Mouse (Mus musculus): ENCODE measurements at regions not wholly inside any gene's neighbourhood (a gene's known extent, or its start where the extent isn't known, plus 50 kb on each side); places are given as distances from the start of the nearest gene placed in this dataset.
A peak's percentile ranks its signal among the peaks of the same experiment; 100 is the strongest.

- Histone ChIP-seq H3K36me3 (no peaks in the 10 kb centered on the region), H3K27me3 (no peaks in the 10 kb centered on the region; the same call in 1 of the 2 replicates)
- WGBS = 50% methylated on average over 4 of the region's 4 CpGs
Observed at GRCm38 (mm10) chr5:111789904-111790303, 56.2 kb downstream of the Gm26897 start.

GRCm38 (mm10) chr5:111790527-111790926, 56.8 kb downstream of the Gm26897 start:
- Histone ChIP-seq H3K9ac (no peak overlapping the region), H3K4me3 (no peak overlapping the region), H3K4me1 (peaks cover 21% of the 10 kb centered on the region; the same call in 1 of the 2 replicates), H3K4me2 (replicated peaks) (no peak overlapping the region), H3K36me3 (no peaks in the 10 kb centered on the region), H3K27ac (no peak overlapping the region), H3K27me3 (no peaks in the 10 kb centered on the region; the same call in 1 of the 2 replicates), H3K9me3 (replicated peaks) (no peaks in the 10 kb centered on the region)
- ATAC-seq (ENCODE audit: low FRiP score) = no peak
- WGBS = 79% methylated on average over 9 of the region's 9 CpGs

More at GRCm38 (mm10) chr5:111789904-111790303, 56.2 kb downstream of the Gm26897 start:
- Histone ChIP-seq H3K4me3 (no peak overlapping the region), H3K4me2 (replicated peaks) (no peak overlapping the region), H3K4me1 (peaks cover 21% of the 10 kb centered on the region; the same call in 1 of the 2 replicates), H3K9me3 (replicated peaks) (no peaks in the 10 kb centered on the region), H3K27ac (no peak overlapping the region), H3K9ac (no peak overlapping the region)
- no peak for ATAC-seq (ENCODE audit: low FRiP score)

GRCm38 (mm10) chr5:111791089-111791561, 57.4 kb downstream of the Gm26897 start:
- H3K4me2 ChIP-seq (replicated peaks) = no peak overlapping the region
- 92% methylated on average over 5 of the region's 5 CpGs for WGBS
- peaks cover 21% of the 10 kb centered on the region; the same call in 1 of the 2 replicates for H3K4me1 ChIP-seq
- H3K27ac ChIP-seq = no peak overlapping the region
- H3K4me3 ChIP-seq = no peak overlapping the region
- H3K9me3 ChIP-seq (replicated peaks) = no peaks in the 10 kb centered on the region
- no peak overlapping the region for H3K9ac ChIP-seq
- no peaks in the 10 kb centered on the region; the same call in 1 of the 2 replicates for H3K27me3 ChIP-seq
- no peaks in the 10 kb centered on the region for H3K36me3 ChIP-seq
- ATAC-seq (ENCODE audit: low FRiP score) = no peak

GRCm38 (mm10) chr5:111792746-111793145, 59.0 kb downstream of the Gm26897 start:
- Histone ChIP-seq H3K36me3 (no peaks in the 10 kb centered on the region), H3K4me1 (peaks cover 21% of the 10 kb centered on the region; the same call in 1 of the 2 replicates), H3K4me2 (replicated peaks) (no peak overlapping the region), H3K4me3 (no peak overlapping the region), H3K27ac (no peak overlapping the region), H3K9me3 (replicated peaks) (no peaks in the 10 kb centered on the region), H3K27me3 (no peaks in the 10 kb centered on the region; the same call in 1 of the 2 replicates), H3K9ac (no peak overlapping the region)
- 87% methylated on average over 14 of the region's 14 CpGs for WGBS
- ATAC-seq (ENCODE audit: low FRiP score) = no peak

GRCm38 (mm10) chr5:111793178-111793577, 59.5 kb downstream of the Gm26897 start:
- no peak overlapping the region for H3K4me3 ChIP-seq
- WGBS = 90% methylated on average over 4 of the region's 4 CpGs
- H3K4me1 ChIP-seq = peaks cover 21% of the 10 kb centered on the region; the same call in 1 of the 2 replicates

GRCm38 (mm10) chr5:111796889-111797288, 63.2 kb downstream of the Gm26897 start:
- Histone ChIP-seq H3K27ac (no peak overlapping the region), H3K9me3 (replicated peaks) (no peaks in the 10 kb centered on the region), H3K4me1 (peaks cover 27% of the 10 kb centered on the region), H3K27me3 (no peaks in the 10 kb centered on the region; the same call in 1 of the 2 replicates), H3K4me2 (replicated peaks) (no peak overlapping the region), H3K36me3 (no peaks in the 10 kb centered on the region), H3K9ac (no peak overlapping the region), H3K4me3 (no peak overlapping the region)
- WGBS = 70% methylated on average over 5 of the region's 5 CpGs
- no peak for ATAC-seq (ENCODE audit: low FRiP score)

More at GRCm38 (mm10) chr5:111793178-111793577, 59.5 kb downstream of the Gm26897 start:
- no peak overlapping the region for H3K27ac ChIP-seq
- no peak for ATAC-seq (ENCODE audit: low FRiP score)
- H3K4me2 ChIP-seq (replicated peaks) = no peak overlapping the region
- H3K27me3 ChIP-seq = no peaks in the 10 kb centered on the region; the same call in 1 of the 2 replicates
- no peaks in the 10 kb centered on the region for H3K9me3 ChIP-seq (replicated peaks)
- no peak overlapping the region for H3K9ac ChIP-seq
- no peaks in the 10 kb centered on the region for H3K36me3 ChIP-seq

GRCm38 (mm10) chr5:111799700-111800311, 66.1 kb downstream of the Gm26897 start:
- Histone ChIP-seq H3K4me1 (peaks cover 21% of the 10 kb centered on the region), H3K36me3 (no peaks in the 10 kb centered on the region), H3K27me3 (no peaks in the 10 kb centered on the region), H3K9me3 (replicated peaks) (no peaks in the 10 kb centered on the region), H3K4me3 (no peak overlapping the region), H3K9ac (no peak overlapping the region), H3K4me2 (replicated peaks) (no peak overlapping the region), H3K27ac (peak overlapping the region; percentile 58)
- WGBS = 33% methylated on average over 15 of the region's 15 CpGs
- 0 out of 2 replicates have a peak, but pooled peaks have one; percentile 29 for ATAC-seq (ENCODE audit: low FRiP score)

- no peak for ATAC-seq (ENCODE audit: low FRiP score)
- no peaks in the 10 kb centered on the region for H3K27me3 ChIP-seq
- 82% methylated on average over 11 of the region's 11 CpGs for WGBS
- no peak overlapping the region for H3K9ac ChIP-seq
- peaks cover 25% of the 10 kb centered on the region for H3K4me1 ChIP-seq
- H3K27ac ChIP-seq = peak overlapping the region; percentile 17; the same call in 1 of the 2 replicates
- H3K36me3 ChIP-seq = no peaks in the 10 kb centered on the region
- no peaks in the 10 kb centered on the region for H3K9me3 ChIP-seq (replicated peaks)
- no peak overlapping the region for H3K4me3 ChIP-seq
- no peak overlapping the region for H3K4me2 ChIP-seq (replicated peaks)
Observed at GRCm38 (mm10) chr5:111800511-111800910, 66.8 kb downstream of the Gm26897 start.

GRCm38 (mm10) chr5:111801051-111801450, 67.3 kb downstream of the Gm26897 start:
- Histone ChIP-seq H3K4me2 (replicated peaks) (no peak overlapping the region), H3K36me3 (no peaks in the 10 kb centered on the region), H3K27ac (no peak overlapping the region), H3K9ac (no peak overlapping the region), H3K4me3 (no peak overlapping the region), H3K9me3 (replicated peaks) (no peaks in the 10 kb centered on the region), H3K27me3 (no peaks in the 10 kb centered on the region), H3K4me1 (peaks cover 31% of the 10 kb centered on the region)
- ATAC-seq (ENCODE audit: low FRiP score) = no peak
- WGBS = 70% methylated on average over 2 of the region's 2 CpGs

GRCm38 (mm10) chr5:111804542-111804941, 70.8 kb downstream of the Gm26897 start:
- Histone ChIP-seq H3K4me3 (no peak overlapping the region), H3K36me3 (no peaks in the 10 kb centered on the region), H3K4me1 (peaks cover 30% of the 10 kb centered on the region), H3K4me2 (replicated peaks) (no peak overlapping the region), H3K9ac (no peak overlapping the region), H3K27me3 (no peaks in the 10 kb centered on the region), H3K9me3 (replicated peaks) (no peaks in the 10 kb centered on the region), H3K27ac (no peak overlapping the region)
- 62% methylated on average over 6 of the region's 6 CpGs for WGBS
- no peak for ATAC-seq (ENCODE audit: low FRiP score)

GRCm38 (mm10) chr5:111805150-111805549, 71.4 kb downstream of the Gm26897 start:
- WGBS = 57% methylated on average over 7 of the region's 7 CpGs
- H3K27ac ChIP-seq = no peak overlapping the region

GRCm38 (mm10) chr5:111805761-111806191, 72.1 kb downstream of the Gm26897 start:
- Histone ChIP-seq H3K27ac (no peak overlapping the region), H3K4me1 (peaks cover 26% of the 10 kb centered on the region), H3K36me3 (no peaks in the 10 kb centered on the region), H3K9me3 (replicated peaks) (no peaks in the 10 kb centered on the region), H3K4me3 (no peak overlapping the region), H3K4me2 (replicated peaks) (no peak overlapping the region), H3K9ac (no peak overlapping the region), H3K27me3 (no peaks in the 10 kb centered on the region)
- 42% methylated on average over 17 of the region's 17 CpGs for whole genome bisulfite sequencing
- ATAC-seq (ENCODE audit: low FRiP score) = no peak

More at GRCm38 (mm10) chr5:111805150-111805549, 71.4 kb downstream of the Gm26897 start:
- no peak for ATAC-seq (ENCODE audit: low FRiP score)
- Histone ChIP-seq H3K36me3 (no peaks in the 10 kb centered on the region), H3K4me3 (no peak overlapping the region), H3K4me2 (replicated peaks) (no peak overlapping the region), H3K9ac (no peak overlapping the region), H3K27me3 (no peaks in the 10 kb centered on the region), H3K9me3 (replicated peaks) (no peaks in the 10 kb centered on the region), H3K4me1 (peaks cover 26% of the 10 kb centered on the region)
